Mouse (Mus musculus): ENCODE measurements around the gene Myh3.

Myh3 gene

GRCm38 (mm10) chr11:67078000-67078399, at the start of gene Myh3:
Gene Myh3, plus strand, starts transcription at chr11:67078300.
- in situ Hi-C loops (cut with MboI) = no loop called here

GRCm38 (mm10) chr11:67030904-67031602, 47.0 kb upstream of the Myh3 start:
- in situ Hi-C loops (cut with MboI) = no loop called here

GRCm38 (mm10) chr11:67031603-67031915, 46.5 kb upstream of the Myh3 start:
- in situ Hi-C loops (cut with MboI) = no loop called here

GRCm38 (mm10) chr11:67034775-67035485, 43.2 kb upstream of the Myh3 start:
- in situ Hi-C loops (cut with MboI) = no loop called here

- in situ Hi-C loops (cut with MboI) = no loop called here
These were observed 41.9 kb upstream of the Myh3 start for GRCm38 (mm10) chr11:67036229-67036628.

- in situ Hi-C loops (cut with MboI) = no loop called here
These were observed 41.2 kb upstream of the Myh3 start for GRCm38 (mm10) chr11:67036892-67037291.

- in situ Hi-C loops (cut with MboI) = no loop called here
These were observed 38.3 kb upstream of the Myh3 start for GRCm38 (mm10) chr11:67039799-67040198.

- in situ Hi-C loops (cut with MboI) = no loop called here
These were observed 37.6 kb upstream of the Myh3 start for GRCm38 (mm10) chr11:67040483-67040882.

GRCm38 (mm10) chr11:67043007-67043406, 35.1 kb upstream of the Myh3 start:
- in situ Hi-C loops (cut with MboI) = no loop called here

GRCm38 (mm10) chr11:67044959-67045358, 33.1 kb upstream of the Myh3 start:
- in situ Hi-C loops (cut with MboI) = no loop called here

- in situ Hi-C loops (cut with MboI) = no loop called here
These were observed 30.9 kb upstream of the Myh3 start for GRCm38 (mm10) chr11:67047199-67047598.

GRCm38 (mm10) chr11:67048496-67048895, 29.6 kb upstream of the Myh3 start:
- in situ Hi-C loops (cut with MboI) = no loop called here

GRCm38 (mm10) chr11:67049256-67049655, 28.8 kb upstream of the Myh3 start:
- in situ Hi-C loops (cut with MboI) = no loop called here

GRCm38 (mm10) chr11:67051676-67052320, 26.3 kb upstream of the Myh3 start:
- in situ Hi-C loops (cut with MboI) = no loop called here

- in situ Hi-C loops (cut with MboI) = no loop called here
These were observed 25.7 kb upstream of the Myh3 start, which contains the start of the genes Adprm and Sco1 for GRCm38 (mm10) chr11:67052321-67052952. Gene Adprm, minus strand, starts transcription at chr11:67052594. Gene Sco1, plus strand, starts transcription at chr11:67052670.

GRCm38 (mm10) chr11:67054754-67055365, 23.2 kb upstream of the Myh3 start:
- in situ Hi-C loops (cut with MboI) = no loop called here

- in situ Hi-C loops (cut with MboI) = no loop called here
These were observed 16.8 kb upstream of the Myh3 start for GRCm38 (mm10) chr11:67061311-67061710.

- in situ Hi-C loops (cut with MboI) = no loop called here
These were observed 15.4 kb upstream of the Myh3 start for GRCm38 (mm10) chr11:67062726-67063125.

- in situ Hi-C loops (cut with MboI) = no loop called here
These were observed 10.4 kb upstream of the Myh3 start for GRCm38 (mm10) chr11:67067741-67068140.

- in situ Hi-C loops (cut with MboI) = no loop called here
These were observed 5.4 kb upstream of the Myh3 start for GRCm38 (mm10) chr11:67072615-67073130.

GRCm38 (mm10) chr11:67075036-67075435, 3.1 kb upstream of the Myh3 start:
- in situ Hi-C loops (cut with MboI) = no loop called here

- in situ Hi-C loops (cut with MboI) = no loop called here
These were observed 1.3 kb upstream of the Myh3 start for GRCm38 (mm10) chr11:67076781-67077180.
